Mouse (Mus musculus): ENCODE results near the gene Ndufs8. TPM values are rescaled to one million over a fixed set of nuclear protein-coding genes. Genes with fewer than 3 reads are reported as not detected.

The Ndufs8 gene
- polyA plus RNA-seq, 1 experiment from 2014 or later = 397 TPM

- Histone ChIP-seq H3K27ac (ENCODE audit: low read depth, low read length) (no peak overlapping the region), H3K9ac (ENCODE audit: low read depth, low read length) (peak overlapping the region; percentile 59), H3K36me3 (ENCODE audit: control insufficient read depth, insufficient read depth, low read length) (no peaks in the 10 kb centered on the region), H3K4me1 (ENCODE audit: control insufficient read depth, insufficient read depth, low read length) (peaks cover 6% of the 10 kb centered on the region; the same call in 1 of the 2 replicates), H3K27me3 (ENCODE audit: control insufficient read depth, insufficient read depth, low read length) (no peaks in the 10 kb centered on the region), H3K4me2 (replicated peaks; ENCODE audit: low read depth, low read length) (peak overlapping the region; percentile 89), H3K9me3 (ENCODE audit: control insufficient read depth, low read length) (no peaks in the 10 kb centered on the region), H3K4me3 (ENCODE audit: low read length) (peak overlapping the region; percentile 50)
- ATAC-seq (ENCODE audit: low FRiP score, low TSS enrichment) = 0 out of 2 replicates have a peak, but pooled peaks have one; percentile 17
- 6% methylated on average over 22 of the region's 22 CpGs for whole genome bisulfite sequencing
Measured at GRCm38 (mm10) chr19:3935896-3936850, 23.6 kb upstream of the Ndufs8 start.

GRCm38 (mm10) chr19:3935032-3935895 lies 22.7 kb upstream of the Ndufs8 start, which contains the start of gene Unc93b1:
Gene Unc93b1 (plus strand): TSS chr19:3935186.
- Histone ChIP-seq H3K9me3 (ENCODE audit: control insufficient read depth, low read length) (no peaks in the 10 kb centered on the region), H3K36me3 (ENCODE audit: control insufficient read depth, insufficient read depth, low read length) (no peaks in the 10 kb centered on the region), H3K4me3 (ENCODE audit: low read length) (peak within 1 kb of the TSS; percentile 50), H3K27me3 (ENCODE audit: control insufficient read depth, insufficient read depth, low read length) (no peaks in the 10 kb centered on the region), H3K9ac (ENCODE audit: low read depth, low read length) (peak within 1 kb of the TSS; percentile 59), H3K27ac (ENCODE audit: low read depth, low read length) (no peak within 1 kb of the TSS), H3K4me2 (replicated peaks; ENCODE audit: low read depth, low read length) (peak within 1 kb of the TSS; percentile 89), H3K4me1 (ENCODE audit: control insufficient read depth, insufficient read depth, low read length) (peaks cover 8% of the 10 kb centered on the region; the same call in 1 of the 2 replicates)
- WGBS = 7% methylated on average over 42 of the region's 42 CpGs
- peak; percentile 91 for ATAC-seq (ENCODE audit: low FRiP score, low TSS enrichment)

- Histone ChIP-seq H3K4me3 (ENCODE audit: low read length) (no peak overlapping the region), H3K9me3 (ENCODE audit: control insufficient read depth, low read length) (no peaks in the 10 kb centered on the region), H3K9ac (ENCODE audit: low read depth, low read length) (no peak overlapping the region), H3K4me1 (ENCODE audit: control insufficient read depth, insufficient read depth, low read length) (peaks cover 20% of the 10 kb centered on the region), H3K4me2 (replicated peaks; ENCODE audit: low read depth, low read length) (no peak overlapping the region), H3K27ac (ENCODE audit: low read depth, low read length) (no peak overlapping the region), H3K27me3 (ENCODE audit: control insufficient read depth, insufficient read depth, low read length) (no peaks in the 10 kb centered on the region), H3K36me3 (ENCODE audit: control insufficient read depth, insufficient read depth, low read length) (no peaks in the 10 kb centered on the region)
- WGBS = 93% methylated on average over 9 of the region's 9 CpGs
- ATAC-seq (ENCODE audit: low FRiP score, low TSS enrichment) = no peak
Measured at GRCm38 (mm10) chr19:3931716-3932115, 19.1 kb upstream of the Ndufs8 start.

GRCm38 (mm10) chr19:3930262-3931057 lies 17.9 kb upstream of the Ndufs8 start:
- Histone ChIP-seq H3K27ac (ENCODE audit: low read depth, low read length) (peak overlapping the region; percentile 21; the same call in 1 of the 2 replicates), H3K4me2 (replicated peaks; ENCODE audit: low read depth, low read length) (no peak overlapping the region), H3K4me1 (ENCODE audit: control insufficient read depth, insufficient read depth, low read length) (peaks cover 14% of the 10 kb centered on the region), H3K27me3 (ENCODE audit: control insufficient read depth, insufficient read depth, low read length) (no peaks in the 10 kb centered on the region), H3K4me3 (ENCODE audit: low read length) (no peak overlapping the region), H3K9me3 (ENCODE audit: control insufficient read depth, low read length) (no peaks in the 10 kb centered on the region), H3K36me3 (ENCODE audit: control insufficient read depth, insufficient read depth, low read length) (no peaks in the 10 kb centered on the region), H3K9ac (ENCODE audit: low read depth, low read length) (no peak overlapping the region; the same call in 1 of the 2 replicates)
- 52% methylated on average over 21 of the region's 21 CpGs for WGBS
- no peak for ATAC-seq (ENCODE audit: low FRiP score, low TSS enrichment)

GRCm38 (mm10) chr19:3929211-3929941 lies 16.8 kb upstream of the Ndufs8 start, which contains the start of gene Aldh3b1:
Gene Aldh3b1 (minus strand): TSS chr19:3929808.
- WGBS = 47% methylated on average over 12 of the region's 12 CpGs

GRCm38 (mm10) chr19:3928779-3929178 lies 16.2 kb upstream of the Ndufs8 start:
- Histone ChIP-seq H3K9me3 (ENCODE audit: control insufficient read depth, low read length) (no peaks in the 10 kb centered on the region), H3K9ac (ENCODE audit: low read depth, low read length) (no peak overlapping the region), H3K4me2 (replicated peaks; ENCODE audit: low read depth, low read length) (no peak overlapping the region), H3K36me3 (ENCODE audit: control insufficient read depth, insufficient read depth, low read length) (no peaks in the 10 kb centered on the region), H3K4me3 (ENCODE audit: low read length) (no peak overlapping the region), H3K27me3 (ENCODE audit: control insufficient read depth, insufficient read depth, low read length) (no peaks in the 10 kb centered on the region), H3K4me1 (ENCODE audit: control insufficient read depth, insufficient read depth, low read length) (peaks cover 17% of the 10 kb centered on the region), H3K27ac (ENCODE audit: low read depth, low read length) (peak overlapping the region; percentile 21; the same call in 1 of the 2 replicates)
- 79% methylated on average over 4 of the region's 4 CpGs for WGBS
- no peak for ATAC-seq (ENCODE audit: low FRiP score, low TSS enrichment)

More at GRCm38 (mm10) chr19:3929211-3929941, 16.8 kb upstream of the Ndufs8 start, which contains the start of gene Aldh3b1:
- H3K4me1 ChIP-seq (ENCODE audit: control insufficient read depth, insufficient read depth, low read length) = peaks cover 14% of the 10 kb centered on the region
- no peak within 1 kb of the TSS; the same call in 1 of the 2 replicates for H3K4me2 ChIP-seq (replicated peaks; ENCODE audit: low read depth, low read length)
- peak within 1 kb of the TSS; percentile 21 for H3K27ac ChIP-seq (ENCODE audit: low read depth, low read length)
- no peaks in the 10 kb centered on the region for H3K27me3 ChIP-seq (ENCODE audit: control insufficient read depth, insufficient read depth, low read length)
- H3K36me3 ChIP-seq (ENCODE audit: control insufficient read depth, insufficient read depth, low read length) = no peaks in the 10 kb centered on the region
- no peak within 1 kb of the TSS; the same call in 1 of the 2 replicates for H3K9ac ChIP-seq (ENCODE audit: low read depth, low read length)
- no peaks in the 10 kb centered on the region for H3K9me3 ChIP-seq (ENCODE audit: control insufficient read depth, low read length)
- H3K4me3 ChIP-seq (ENCODE audit: low read length) = no peak within 1 kb of the TSS
- peak; percentile 45; the same call in 1 of the 2 replicates for ATAC-seq (ENCODE audit: low FRiP score, low TSS enrichment)

GRCm38 (mm10) chr19:3927989-3928388 lies 15.4 kb upstream of the Ndufs8 start:
- 84% methylated on average over 4 of the region's 4 CpGs for WGBS
- no peak overlapping the region for H3K9ac ChIP-seq (ENCODE audit: low read depth, low read length)
- H3K9me3 ChIP-seq (ENCODE audit: control insufficient read depth, low read length) = no peaks in the 10 kb centered on the region
- no peak overlapping the region for H3K4me2 ChIP-seq (replicated peaks; ENCODE audit: low read depth, low read length)
- no peaks in the 10 kb centered on the region for H3K27me3 ChIP-seq (ENCODE audit: control insufficient read depth, insufficient read depth, low read length)
- H3K4me1 ChIP-seq (ENCODE audit: control insufficient read depth, insufficient read depth, low read length) = peaks cover 18% of the 10 kb centered on the region
- no peak overlapping the region for H3K4me3 ChIP-seq (ENCODE audit: low read length)
- H3K36me3 ChIP-seq (ENCODE audit: control insufficient read depth, insufficient read depth, low read length) = no peaks in the 10 kb centered on the region
- no peak for ATAC-seq (ENCODE audit: low FRiP score, low TSS enrichment)
- no peak overlapping the region for H3K27ac ChIP-seq (ENCODE audit: low read depth, low read length)

Measured in kidney, embryonic 14.5 days (tissue).